Mouse (Mus musculus): ENCODE measurements around the gene Fhl2.

- TF ChIP-seq CTCF (IDR thresholded peaks at IDR 0.05; ENCODE audit: low read depth) = no peak
- no peak for TF ChIP-seq EP300 (optimal IDR thresholded peaks at IDR 0.05)
These were observed 42.3 kb downstream of the Fhl2 start for GRCm38 (mm10) chr1:43154491-43154890.
